Mouse (Mus musculus) left cerebral cortex, postnatal 10 days (tissue): ENCODE data around the gene Daam2. TPM values are rescaled to one million over a fixed set of nuclear protein-coding genes. Genes with fewer than 3 reads are reported as not detected.
A peak's percentile ranks its signal among the peaks of the same experiment; 100 is the strongest.
"Not testable (repeated sequence)": the region's sequence is repeated elsewhere in the genome, so short reads cannot be mapped to it uniquely, and the experiment has no call there.

ENCODE experiments used
- DNase-seq, 2 experiments: peaks; one replicate each; pipeline ENCODE4 v3.0.0; 2021 to 2022; ENCODE audit warnings: low spot score in 2 of 2, mixed read lengths in 1 of 2; ENCODE audit errors: extremely low spot score in 1 of 2
- intact Hi-C: fragments of 180-260 bp; cut with DNase I; formaldehyde crosslinking; loops from one replicate; pipeline ENCODE4 v1.15.1; 2025
- total RNA-seq, 2 experiments: library from RNA; stranded (reverse); gene quantifications; 2 replicates each; pipeline ENCODE4 v1.2.3; 2021

Gene Daam2
- total RNA-seq, 2 experiments from 2014 or later, result 34.2 to 41.7 TPM

- intact Hi-C loops, result no loop called here
- peak in 1 of 2 experiments; percentile 48 for DNase-seq
Measured at GRCm38 (mm10) chr17:49500234-49500633, 63.9 kb downstream of the Daam2 start.

GRCm38 (mm10) chr17:49499635-49500034, 64.5 kb downstream of the Daam2 start:
- no peak for DNase-seq
- intact Hi-C loops, result no loop called here

GRCm38 (mm10) chr17:49498169-49498568, 66.0 kb downstream of the Daam2 start:
- no peak for DNase-seq

GRCm38 (mm10) chr17:49493276-49493675, 70.9 kb downstream of the Daam2 start:
- DNase-seq, result no peak
- intact Hi-C loops, result no loop called here

More at GRCm38 (mm10) chr17:49498169-49498568, 66.0 kb downstream of the Daam2 start:
- intact Hi-C loops, result no loop called here

- intact Hi-C loops, result no loop called here
- no peak for DNase-seq
Measured at GRCm38 (mm10) chr17:49489098-49489497, 75.0 kb downstream of the Daam2 start.

- intact Hi-C loops, result no loop called here
- DNase-seq, result no peak
Measured at GRCm38 (mm10) chr17:49484435-49484834, 79.7 kb downstream of the Daam2 start.

GRCm38 (mm10) chr17:49481876-49482275, 82.3 kb downstream of the Daam2 start:
- intact Hi-C loops, result no loop called here
- no peak for DNase-seq

GRCm38 (mm10) chr17:49477370-49477769, 86.8 kb downstream of the Daam2 start:
- peak in 1 of 2 experiments; percentile 79 for DNase-seq
- intact Hi-C loops, result no loop called here

GRCm38 (mm10) chr17:49475174-49475573, 89.0 kb downstream of the Daam2 start:
- no peak for DNase-seq
- intact Hi-C loops, result no loop called here

- no peak for DNase-seq
- intact Hi-C loops, result no loop called here
Measured at GRCm38 (mm10) chr17:49474051-49474450, 90.1 kb downstream of the Daam2 start.

GRCm38 (mm10) chr17:49472626-49473025, 91.5 kb downstream of the Daam2 start:
- DNase-seq, result peak in 1 of 2 experiments; percentile 60
- intact Hi-C loops, result no loop called here

- peak in 1 of 2 experiments; percentile 65 for DNase-seq
- intact Hi-C loops, result loop anchor here (5.0 kb wide), 1 partner anchor 429 kb away; no protein-coding TSS in a partner anchor
Measured at GRCm38 (mm10) chr17:49468223-49468622, 95.9 kb downstream of the Daam2 start.

GRCm38 (mm10) chr17:49464884-49465283, 99.3 kb downstream of the Daam2 start:
- no peak for DNase-seq
- intact Hi-C loops, result loop anchor here (5.0 kb wide), 1 partner anchor 432 kb away; no protein-coding TSS in a partner anchor

GRCm38 (mm10) chr17:49458386-49458785, 105.8 kb downstream of the Daam2 start:
- intact Hi-C loops, result no loop called here
- no peak for DNase-seq

GRCm38 (mm10) chr17:49457833-49458232, 106.3 kb downstream of the Daam2 start:
- no peak for DNase-seq
- intact Hi-C loops, result no loop called here

- no peak for DNase-seq
- intact Hi-C loops, result no loop called here
Measured at GRCm38 (mm10) chr17:49456334-49456733, 107.8 kb downstream of the Daam2 start.

- intact Hi-C loops, result no loop called here
- DNase-seq, result no peak
Measured at GRCm38 (mm10) chr17:49450922-49451321, 113.2 kb downstream of the Daam2 start.

- intact Hi-C loops, result no loop called here
- no peak for DNase-seq
Measured at GRCm38 (mm10) chr17:49449230-49449608, 114.9 kb downstream of the Daam2 start.

- DNase-seq, result no peak
- intact Hi-C loops, result no loop called here
Measured at GRCm38 (mm10) chr17:49448570-49449229, 115.4 kb downstream of the Daam2 start.

- DNase-seq, intact Hi-C loops: not testable (repeated sequence)
Measured at GRCm38 (mm10) chr17:49442841-49443240, 121.3 kb downstream of the Daam2 start.
